Mouse (Mus musculus): Measurements from ENCODE around the gene Edc3. TPM values are rescaled to one million over a fixed set of nuclear protein-coding genes. Genes with fewer than 3 reads are reported as not detected.

The Edc3 gene
- total RNA-seq, 2 experiments from 2014 or later = 13.8 to 14.2 TPM

DNA sequence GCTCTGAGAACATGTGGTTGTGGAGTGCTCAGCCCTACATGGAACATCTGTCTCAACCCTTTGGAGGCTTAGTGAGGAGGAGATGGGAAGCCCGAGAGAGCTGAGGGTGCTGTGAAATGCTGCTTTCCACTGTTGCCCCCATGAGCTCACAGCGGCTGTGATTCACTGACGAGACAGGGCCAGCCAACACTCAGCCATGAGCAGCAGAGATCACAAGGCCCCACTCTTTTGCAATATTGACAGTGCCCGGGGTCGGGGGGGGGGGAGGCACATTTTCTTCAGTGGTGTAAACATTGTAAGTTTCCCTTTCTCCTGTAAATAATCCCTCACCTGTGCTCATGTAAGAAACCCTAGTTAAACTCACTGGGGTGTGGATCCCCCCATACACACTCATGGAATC is 36.8 kb upstream of the Edc3 start:
- no peak for DNase-seq (ENCODE audit: extremely low spot score in 1 of 2, low spot score in 2 of 2)
- intact Hi-C loops (cut with DNase I) = no loop called here
- TF ChIP-seq CTCF (IDR thresholded peaks at IDR 0.05) = no peak
- H3K4me3 ChIP-seq = no peak overlapping the region
- H3K27ac ChIP-seq = no peak overlapping the region

- no peak for TF ChIP-seq CTCF (IDR thresholded peaks at IDR 0.05)
- intact Hi-C loops (cut with DNase I) = no loop called here
- Histone ChIP-seq H3K27ac (no peak overlapping the region), H3K4me3 (no peak overlapping the region)
- DNase-seq (ENCODE audit: extremely low spot score in 1 of 2, low spot score in 2 of 2) = no peak
Measured at GRCm38 (mm10) chr9:57681411-57681810, 26.9 kb upstream of the Edc3 start.

DNA sequence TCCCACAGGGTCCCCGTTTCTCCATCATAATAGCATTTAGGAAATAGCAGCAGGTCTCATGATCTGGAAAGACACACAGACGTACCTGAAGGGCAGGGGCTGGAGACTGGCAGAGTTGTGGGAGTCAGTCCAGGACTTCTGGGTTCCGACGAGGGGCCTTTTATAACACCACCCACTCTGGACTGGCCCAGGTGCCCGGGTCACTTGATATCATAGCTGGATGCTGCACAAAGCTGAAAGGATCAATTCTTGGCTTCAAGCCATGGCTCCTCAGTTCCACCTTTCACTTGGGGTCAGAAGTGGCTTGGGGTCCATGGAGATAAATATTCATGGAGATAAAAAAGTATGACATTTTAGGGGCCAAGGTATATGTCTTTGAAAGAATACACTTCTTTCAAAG is 24.8 kb upstream of the Edc3 start, which contains the start of gene Cyp1a2:
Gene Cyp1a2, minus strand, starts transcription at position 184 of the 400 bp plus-strand sequence.
- Histone ChIP-seq H3K27ac (no peak within 1 kb of the TSS), H3K4me3 (no peak within 1 kb of the TSS)
- no peak for TF ChIP-seq CTCF (IDR thresholded peaks at IDR 0.05)
- no peak for DNase-seq (ENCODE audit: extremely low spot score in 1 of 2, low spot score in 2 of 2)
- intact Hi-C loops (cut with DNase I) = no loop called here

DNA sequence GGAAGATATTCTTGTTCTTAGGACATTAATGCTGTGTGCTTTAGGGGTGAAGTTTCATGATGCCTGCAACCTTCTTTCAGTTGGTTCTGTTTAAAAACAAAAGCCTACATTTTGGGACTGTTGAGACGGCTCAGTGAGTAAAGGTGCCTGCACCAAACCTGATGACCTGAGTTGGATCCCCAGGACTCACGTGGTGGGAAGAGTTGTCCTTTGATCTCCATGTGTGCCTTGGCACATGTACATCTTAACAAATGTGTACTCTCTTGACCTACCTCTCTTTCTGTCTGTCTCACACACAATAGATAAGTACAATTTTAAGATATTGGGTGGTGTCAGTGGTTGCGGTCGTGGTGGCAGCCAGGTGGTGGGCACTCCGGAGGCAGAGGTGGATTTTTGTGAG is 22.3 kb upstream of the Edc3 start:
- Histone ChIP-seq H3K27ac (no peak overlapping the region), H3K4me3 (no peak overlapping the region)
- TF ChIP-seq CTCF (IDR thresholded peaks at IDR 0.05) = no peak
- DNase-seq (ENCODE audit: extremely low spot score in 1 of 2, low spot score in 2 of 2) = no peak
- intact Hi-C loops (cut with DNase I) = no loop called here

DNA sequence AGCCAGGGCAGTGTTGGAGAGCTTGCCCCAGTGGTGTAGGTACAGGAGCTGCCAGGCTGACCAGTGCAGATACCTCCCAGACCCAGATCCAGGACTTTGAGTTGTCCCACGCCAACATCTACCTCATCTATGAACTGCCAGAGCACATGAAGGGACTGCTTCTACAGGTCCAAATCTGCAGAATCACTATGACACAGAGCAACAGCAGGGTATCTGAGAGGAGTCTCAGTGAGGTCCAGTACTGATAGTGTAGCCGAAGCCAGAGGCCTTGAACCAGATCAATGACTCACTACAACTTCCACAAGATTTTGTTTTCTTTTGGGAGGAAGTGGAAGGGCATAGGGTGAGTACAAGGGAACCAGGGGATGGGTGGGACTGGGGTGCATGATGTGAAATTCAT is 20.6 kb upstream of the Edc3 start, which contains the start of gene Cyp1a1:
Gene Cyp1a1, plus strand, starts transcription at position 178 of the 400 bp plus-strand sequence.
- H3K27ac ChIP-seq = no peak within 1 kb of the TSS
- no peak for TF ChIP-seq CTCF (IDR thresholded peaks at IDR 0.05)
- no peak for DNase-seq (ENCODE audit: extremely low spot score in 1 of 2, low spot score in 2 of 2)
- intact Hi-C loops (cut with DNase I) = no loop called here
- H3K4me3 ChIP-seq = no peak within 1 kb of the TSS

- DNase-seq (ENCODE audit: extremely low spot score in 1 of 2, low spot score in 2 of 2) = no peak
- TF ChIP-seq CTCF (IDR thresholded peaks at IDR 0.05) = peak; percentile 18
- Histone ChIP-seq H3K27ac (no peak overlapping the region), H3K4me3 (no peak overlapping the region)
- intact Hi-C loops (cut with DNase I) = no loop called here
Measured at GRCm38 (mm10) chr9:57688158-57688557, 20.2 kb upstream of the Edc3 start.

DNA sequence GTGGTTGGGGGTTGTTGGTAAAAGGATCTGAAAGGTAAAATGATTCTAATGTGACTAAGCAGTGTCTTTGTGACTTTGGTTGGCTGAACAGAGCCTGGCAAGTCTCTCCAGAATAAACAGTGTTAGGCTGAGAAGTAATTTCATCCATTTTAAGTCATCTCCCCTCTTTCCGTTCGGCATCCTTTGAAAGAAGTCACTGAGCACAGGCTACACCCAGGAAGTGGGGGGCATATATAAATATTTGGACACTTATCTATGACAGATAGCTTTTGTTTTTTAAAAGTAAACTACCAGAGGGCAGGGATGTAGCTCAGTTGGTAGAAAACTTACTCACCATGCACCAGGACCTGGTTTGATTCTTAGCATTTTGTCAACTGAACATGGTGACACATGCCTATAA is 19.7 kb upstream of the Edc3 start:
- intact Hi-C loops (cut with DNase I) = no loop called here
- TF ChIP-seq CTCF (IDR thresholded peaks at IDR 0.05) = no peak
- H3K27ac ChIP-seq = no peak overlapping the region
- H3K4me3 ChIP-seq = no peak overlapping the region
- DNase-seq (ENCODE audit: extremely low spot score in 1 of 2, low spot score in 2 of 2) = no peak

DNA sequence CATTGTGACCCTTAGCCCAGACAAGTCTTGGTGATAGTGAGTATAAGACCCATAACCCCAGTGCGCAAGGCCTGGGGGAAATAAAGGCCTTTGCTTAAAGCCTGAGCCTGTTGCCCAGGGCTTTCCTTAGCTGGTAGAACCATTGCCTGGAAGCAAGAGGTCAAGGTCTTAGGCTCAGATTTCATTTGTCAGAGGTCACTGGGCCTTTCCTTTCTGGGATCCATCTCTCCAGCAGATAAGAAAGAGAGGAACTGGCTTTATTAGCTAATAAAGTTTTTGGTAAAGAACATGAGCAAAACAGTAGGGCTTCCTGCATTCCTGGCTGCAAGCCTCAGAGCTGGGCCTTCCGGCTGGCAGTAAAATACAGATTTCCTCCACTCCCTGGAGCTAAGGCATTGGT is 14.2 kb upstream of the Edc3 start:
- TF ChIP-seq CTCF (IDR thresholded peaks at IDR 0.05) = no peak
- DNase-seq (ENCODE audit: extremely low spot score in 1 of 2, low spot score in 2 of 2) = no peak
- Histone ChIP-seq H3K27ac (no peak overlapping the region), H3K4me3 (no peak overlapping the region)
- intact Hi-C loops (cut with DNase I) = no loop called here

GRCm38 (mm10) chr9:57696380-57697285 is 11.7 kb upstream of the Edc3 start:
- peak; percentile 70 to 79 for DNase-seq (ENCODE audit: extremely low spot score in 1 of 2, low spot score in 2 of 2)
- Histone ChIP-seq H3K4me3 (peak overlapping the region; percentile 63), H3K27ac (peak overlapping the region; percentile 61)
- no peak; the same call in 1 of the 2 replicates for TF ChIP-seq CTCF (IDR thresholded peaks at IDR 0.05)
- intact Hi-C loops (cut with DNase I) = no loop called here

DNA sequence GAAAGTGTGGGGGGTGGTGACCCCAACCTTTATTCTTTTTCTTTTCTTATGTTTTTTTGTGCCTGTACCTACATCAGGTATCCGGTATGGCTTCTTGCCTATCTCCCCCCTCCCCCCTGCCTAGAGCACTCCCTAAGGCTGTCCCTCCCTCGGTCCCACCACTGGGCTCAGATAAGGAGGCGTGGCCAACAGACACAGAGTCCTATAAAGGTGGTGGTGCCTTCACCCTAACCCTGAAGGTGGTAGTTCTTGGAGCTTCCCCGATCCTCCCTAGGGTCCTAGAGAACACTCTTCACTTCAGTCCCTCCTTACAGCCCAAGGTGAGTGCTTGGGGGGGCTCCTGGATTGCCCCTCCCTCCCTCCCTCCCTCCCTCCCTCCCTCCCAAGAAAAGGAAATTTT is 11.0 kb upstream of the Edc3 start:
- no peak overlapping the region for H3K4me3 ChIP-seq

GRCm38 (mm10) chr9:57698466-57699150 is 9.7 kb upstream of the Edc3 start:
- Histone ChIP-seq H3K27ac (no peak overlapping the region), H3K4me3 (no peak overlapping the region)
- TF ChIP-seq CTCF (IDR thresholded peaks at IDR 0.05) = no peak
- intact Hi-C loops (cut with DNase I) = no loop called here
- no peak for DNase-seq (ENCODE audit: extremely low spot score in 1 of 2, low spot score in 2 of 2)

More for the DNA sequence above, 11.0 kb upstream of the Edc3 start:
- DNase-seq (ENCODE audit: extremely low spot score in 1 of 2, low spot score in 2 of 2) = no peak
- intact Hi-C loops (cut with DNase I) = no loop called here
- H3K27ac ChIP-seq = no peak overlapping the region
- no peak for TF ChIP-seq CTCF (IDR thresholded peaks at IDR 0.05)

GRCm38 (mm10) chr9:57706496-57706895 is 1.8 kb upstream of the Edc3 start:
- intact Hi-C loops (cut with DNase I) = no loop called here
- no peak overlapping the region for H3K27ac ChIP-seq
- no peak for TF ChIP-seq CTCF (IDR thresholded peaks at IDR 0.05)
- no peak for DNase-seq (ENCODE audit: extremely low spot score in 1 of 2, low spot score in 2 of 2)
- H3K4me3 ChIP-seq = no peak overlapping the region
